Mouse (Mus musculus): ENCODE results near the gene Lcn5. TPM values are rescaled to one million over a fixed set of nuclear protein-coding genes. Genes with fewer than 3 reads are reported as not detected.

The Lcn5 gene
- not detected in 2 replicates for polyA plus RNA-seq (2014; fragmentation: Nextera tagmentation; extraction: Ambion mirVana)

DNA sequence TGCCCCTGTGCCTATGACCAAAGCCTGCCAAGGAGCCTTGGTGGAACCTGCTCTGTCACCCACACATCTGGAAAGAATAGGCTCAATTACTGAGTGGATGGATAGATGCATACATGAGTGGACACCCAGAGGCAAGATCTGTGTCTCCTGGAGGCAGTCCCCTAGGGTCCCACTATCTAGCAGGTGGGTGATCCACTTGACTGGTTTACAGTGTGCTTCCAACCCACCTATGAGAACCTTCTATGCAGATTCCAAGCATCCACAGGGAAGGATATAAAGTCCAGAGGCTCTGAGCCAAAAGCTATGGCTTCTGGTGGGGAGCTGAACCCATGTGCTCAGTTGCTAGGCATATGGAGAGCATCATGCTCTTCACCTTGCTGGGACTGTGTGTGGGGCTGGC is at the start of gene Lcn5:
TSS of gene Lcn5 (plus strand) at position 301 of the 400 bp plus-strand sequence.
- DNase-seq (ENCODE audit: low spot score, missing footprints) (no peak), ATAC-seq (ENCODE audit: low FRiP score) (no peak)
- Histone ChIP-seq H3K4me3 (ENCODE audit: low read depth, low read length) (no peak within 1 kb of the TSS), H3K9ac (ENCODE audit: low read length) (no peak within 1 kb of the TSS), H3K4me1 (ENCODE audit: control insufficient read depth, insufficient read depth, low read length) (no peaks in the 10 kb centered on the region), H3K4me2 (no peak within 1 kb of the TSS), H3K27ac (ENCODE audit: low read depth, low read length) (no peak within 1 kb of the TSS), H3K27me3 (ENCODE audit: control insufficient read depth, insufficient read depth, low read length) (no peaks in the 10 kb centered on the region), H3K36me3 (ENCODE audit: control insufficient read depth, insufficient read depth, low read length) (no peaks in the 10 kb centered on the region), H3K9me3 (ENCODE audit: control insufficient read depth, low read length) (no peaks in the 10 kb centered on the region)

DNA sequence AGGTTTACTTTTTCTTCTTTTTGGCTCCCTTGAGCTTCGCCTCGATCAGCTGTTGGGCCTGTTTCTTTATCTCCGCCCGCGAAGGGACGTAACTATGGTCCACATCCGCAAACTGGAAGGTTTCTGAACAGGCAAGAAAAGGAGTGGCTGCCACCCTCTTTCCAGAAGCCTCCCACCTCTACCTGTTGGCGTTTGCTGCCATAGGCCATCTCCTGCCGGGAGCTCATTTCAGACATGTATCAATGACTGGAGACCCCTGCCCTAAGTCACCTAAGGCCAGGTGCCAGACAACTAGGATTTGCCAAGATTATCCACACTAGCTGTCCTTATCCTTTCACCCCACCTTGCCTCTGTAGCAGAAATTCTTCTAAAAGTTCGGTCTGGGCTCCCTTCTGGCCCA is 49.1 kb upstream of the Lcn5 start:
- Histone ChIP-seq H3K36me3 (ENCODE audit: control insufficient read depth, insufficient read depth, low read length) (no peaks in the 10 kb centered on the region), H3K4me2 (peak overlapping the region; percentile 68), H3K9me3 (ENCODE audit: control insufficient read depth, low read length) (no peaks in the 10 kb centered on the region), H3K27me3 (ENCODE audit: control insufficient read depth, insufficient read depth, low read length) (0 out of 2 replicates have a peak, but pooled peaks cover 6% of the 10 kb centered on the region), H3K4me1 (ENCODE audit: control insufficient read depth, insufficient read depth, low read length) (peaks cover 10% of the 10 kb centered on the region), H3K4me3 (ENCODE audit: low read depth, low read length) (peak overlapping the region; percentile 99), H3K9ac (ENCODE audit: low read length) (peak overlapping the region; percentile 46), H3K27ac (ENCODE audit: low read depth, low read length) (peak overlapping the region; percentile 87)
- ATAC-seq (ENCODE audit: low FRiP score) (peak; percentile 7; the same call in 1 of the 2 replicates), DNase-seq (ENCODE audit: low spot score, missing footprints) (no peak)
- WGBS, result 77% methylated on average over 10 of the region's 10 CpGs

DNA sequence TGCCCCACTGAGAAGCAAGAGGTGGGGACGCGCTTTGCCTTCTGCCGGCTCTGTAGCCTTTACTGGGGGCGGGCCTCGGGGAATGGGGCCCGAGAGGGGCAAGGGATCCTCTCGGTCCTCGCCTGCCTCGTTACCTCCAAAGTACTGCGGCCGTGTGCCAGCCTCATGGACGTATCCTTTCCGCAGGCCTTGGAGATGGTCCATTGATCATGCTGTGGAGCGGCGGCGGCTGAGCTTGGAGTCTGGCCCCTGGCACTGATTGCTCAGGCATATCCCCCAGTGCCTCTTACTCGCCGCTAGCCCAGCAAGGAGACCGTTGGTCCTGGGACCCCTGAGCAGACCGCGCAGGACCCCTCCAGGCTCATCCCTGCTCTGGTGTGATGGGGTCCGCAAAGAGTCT is 41.4 kb upstream of the Lcn5 start:
- Histone ChIP-seq H3K36me3 (ENCODE audit: control insufficient read depth, insufficient read depth, low read length) (no peaks in the 10 kb centered on the region), H3K4me1 (ENCODE audit: control insufficient read depth, insufficient read depth, low read length) (no peaks in the 10 kb centered on the region), H3K9me3 (ENCODE audit: control insufficient read depth, low read length) (no peaks in the 10 kb centered on the region), H3K27ac (ENCODE audit: low read depth, low read length) (no peak overlapping the region), H3K4me3 (ENCODE audit: low read depth, low read length) (no peak overlapping the region), H3K27me3 (ENCODE audit: control insufficient read depth, insufficient read depth, low read length) (peaks cover 22% of the 10 kb centered on the region), H3K4me2 (no peak overlapping the region), H3K9ac (ENCODE audit: low read length) (no peak overlapping the region)
- WGBS, result 24% methylated on average over 22 of the region's 22 CpGs
- DNase-seq (ENCODE audit: low spot score, missing footprints), result no peak
- no peak for ATAC-seq (ENCODE audit: low FRiP score)

DNA sequence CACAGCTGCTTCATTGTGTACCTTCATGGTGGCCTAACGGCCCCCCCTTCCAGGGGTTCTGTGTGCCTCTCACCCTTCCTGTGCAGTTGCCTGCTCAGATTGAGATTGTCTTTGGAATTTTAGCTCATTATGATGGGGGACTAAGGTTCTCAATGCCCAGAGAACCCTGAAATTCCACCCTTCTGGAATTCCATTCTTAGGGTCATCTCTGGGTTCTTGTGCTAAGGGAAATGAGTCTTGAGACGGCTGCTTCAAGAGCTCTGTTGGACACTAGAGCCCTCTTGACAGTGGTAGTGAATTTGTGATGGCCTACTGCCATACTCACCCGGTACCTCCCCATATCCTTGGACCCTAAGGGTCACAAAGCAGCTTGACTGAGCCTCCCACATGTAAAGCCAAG is 40.2 kb upstream of the Lcn5 start, which contains the start of gene Ccdc183:
TSS of gene Ccdc183 (minus strand) at position 101 of the 400 bp plus-strand sequence.
- H3K9me3 ChIP-seq (ENCODE audit: control insufficient read depth, low read length), result no peaks in the 10 kb centered on the region
- DNase-seq (ENCODE audit: low spot score, missing footprints) (no peak), ATAC-seq (ENCODE audit: low FRiP score) (no peak)
- H3K9ac ChIP-seq (ENCODE audit: low read length), result no peak within 1 kb of the TSS
- no peak within 1 kb of the TSS for H3K4me3 ChIP-seq (ENCODE audit: low read depth, low read length)
- 80% methylated on average over 3 of the region's 3 CpGs for WGBS
- peaks cover 22% of the 10 kb centered on the region for H3K27me3 ChIP-seq (ENCODE audit: control insufficient read depth, insufficient read depth, low read length)
- no peak within 1 kb of the TSS for H3K4me2 ChIP-seq
- H3K4me1 ChIP-seq (ENCODE audit: control insufficient read depth, insufficient read depth, low read length), result no peaks in the 10 kb centered on the region
- no peak within 1 kb of the TSS for H3K27ac ChIP-seq (ENCODE audit: low read depth, low read length)
- H3K36me3 ChIP-seq (ENCODE audit: control insufficient read depth, insufficient read depth, low read length), result no peaks in the 10 kb centered on the region

DNA sequence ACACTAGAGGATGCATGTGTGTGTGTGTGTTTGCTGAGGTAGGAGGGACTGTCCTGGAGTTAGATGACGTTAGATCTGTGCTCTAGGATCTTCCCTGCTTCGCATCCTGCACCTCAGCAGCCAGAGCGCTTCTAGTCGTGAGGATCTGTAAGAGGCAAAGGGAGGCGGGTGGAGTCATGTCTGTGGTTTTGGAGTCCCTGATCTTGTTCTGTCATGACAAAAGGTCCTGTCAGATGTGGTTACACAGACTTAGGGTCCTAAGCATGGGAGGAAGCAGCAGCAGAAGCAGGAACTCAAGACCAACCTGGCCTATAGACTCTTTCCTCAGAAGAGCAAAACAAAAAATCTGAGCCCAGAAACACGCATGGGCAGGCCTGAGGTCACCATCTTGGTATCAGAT is 37.4 kb upstream of the Lcn5 start:
- H3K9ac ChIP-seq (ENCODE audit: low read length), result no peak overlapping the region
- peaks cover 22% of the 10 kb centered on the region for H3K27me3 ChIP-seq (ENCODE audit: control insufficient read depth, insufficient read depth, low read length)
- H3K9me3 ChIP-seq (ENCODE audit: control insufficient read depth, low read length), result no peaks in the 10 kb centered on the region
- no peaks in the 10 kb centered on the region for H3K36me3 ChIP-seq (ENCODE audit: control insufficient read depth, insufficient read depth, low read length)
- WGBS, result 87% methylated on average over 6 of the region's 6 CpGs
- no peak overlapping the region for H3K4me3 ChIP-seq (ENCODE audit: low read depth, low read length)
- no peak overlapping the region for H3K4me2 ChIP-seq
- ATAC-seq (ENCODE audit: low FRiP score), result no peak
- no peaks in the 10 kb centered on the region for H3K4me1 ChIP-seq (ENCODE audit: control insufficient read depth, insufficient read depth, low read length)
- no peak overlapping the region for H3K27ac ChIP-seq (ENCODE audit: low read depth, low read length)
- no peak for DNase-seq (ENCODE audit: low spot score, missing footprints)

DNA sequence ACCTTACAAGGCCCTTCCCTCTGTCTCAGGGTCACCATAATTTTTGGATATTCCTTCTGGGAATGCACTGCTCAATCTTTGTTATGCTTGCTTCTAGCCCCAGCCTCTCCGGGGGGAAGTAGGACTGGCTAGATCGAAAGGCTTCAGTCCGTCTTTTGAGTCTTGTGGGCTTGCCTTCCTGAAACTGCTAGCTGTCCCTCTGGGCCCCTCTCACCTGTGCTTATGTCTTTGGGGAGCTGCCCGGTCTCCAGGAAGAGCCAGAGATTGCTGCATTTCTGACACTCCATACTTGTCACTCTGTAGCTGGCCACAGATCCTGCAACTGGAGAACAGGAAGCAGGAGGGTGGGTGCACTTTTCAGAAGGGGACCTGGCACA is 36.9 kb upstream of the Lcn5 start:
- no peaks in the 10 kb centered on the region for H3K9me3 ChIP-seq (ENCODE audit: control insufficient read depth, low read length)
- H3K27me3 ChIP-seq (ENCODE audit: control insufficient read depth, insufficient read depth, low read length), result peaks cover 17% of the 10 kb centered on the region
- H3K9ac ChIP-seq (ENCODE audit: low read length), result no peak overlapping the region; the same call in 1 of the 2 replicates
- no peak overlapping the region for H3K4me3 ChIP-seq (ENCODE audit: low read depth, low read length)
- ATAC-seq (ENCODE audit: low FRiP score) (no peak), DNase-seq (ENCODE audit: low spot score, missing footprints) (no peak)
- no peak overlapping the region for H3K4me2 ChIP-seq
- no peaks in the 10 kb centered on the region for H3K36me3 ChIP-seq (ENCODE audit: control insufficient read depth, insufficient read depth, low read length)
- no peaks in the 10 kb centered on the region for H3K4me1 ChIP-seq (ENCODE audit: control insufficient read depth, insufficient read depth, low read length)
- WGBS, result 94% methylated on average over 4 of the region's 4 CpGs
- H3K27ac ChIP-seq (ENCODE audit: low read depth, low read length), result no peak overlapping the region

DNA sequence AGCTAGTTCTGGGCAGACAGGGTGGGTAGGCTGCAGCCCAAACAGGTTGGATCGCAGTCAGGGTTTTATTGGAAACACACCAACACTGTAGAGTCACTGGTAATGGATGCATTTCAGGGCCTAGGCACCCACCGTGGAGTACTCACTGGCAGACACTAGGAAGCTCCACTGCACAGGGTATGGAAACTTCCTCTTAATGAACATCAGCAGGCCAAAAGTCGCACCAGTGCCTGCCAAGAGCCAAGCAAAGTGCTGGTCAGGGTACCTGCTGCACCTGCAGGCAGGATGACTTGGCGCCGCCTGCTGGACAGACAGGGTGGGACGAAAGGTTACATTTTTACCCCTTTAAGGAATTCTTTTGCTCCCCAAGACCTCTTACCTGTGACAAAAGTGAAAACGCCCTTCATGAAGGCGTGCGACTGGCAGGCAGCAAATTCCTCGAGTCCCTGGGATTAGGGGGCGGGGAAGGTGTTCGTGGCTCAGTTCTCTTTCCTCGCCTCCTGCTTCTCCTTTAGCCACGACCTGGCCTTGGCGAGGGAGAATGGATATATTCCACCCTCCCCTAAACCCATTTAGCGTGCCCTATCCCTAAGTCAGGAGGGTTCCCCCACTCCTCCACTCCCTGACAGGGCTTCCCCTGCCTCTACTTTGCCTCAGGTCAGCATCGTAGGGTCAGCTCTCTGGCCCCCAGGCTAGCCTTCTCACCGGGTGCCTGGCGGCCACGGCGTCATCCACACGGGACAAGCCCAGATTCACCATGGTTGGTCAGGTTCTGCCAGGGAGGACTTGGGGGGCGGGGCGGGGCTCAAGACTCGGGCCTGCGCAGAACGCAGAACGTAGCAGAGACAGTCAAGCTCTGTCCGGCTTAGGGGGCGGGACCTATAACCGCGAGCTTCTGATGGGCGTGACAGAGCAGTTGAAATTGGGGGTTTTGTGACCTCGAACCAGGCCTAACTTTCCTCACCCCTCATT is 36.2 kb upstream of the Lcn5 start, which contains the start of gene Tmem141:
TSS of gene Tmem141 (minus strand) at position 777 of the 972 bp plus-strand sequence.
- H3K36me3 ChIP-seq (ENCODE audit: control insufficient read depth, insufficient read depth, low read length), result no peaks in the 10 kb centered on the region
- H3K4me1 ChIP-seq (ENCODE audit: control insufficient read depth, insufficient read depth, low read length), result no peaks in the 10 kb centered on the region
- H3K4me2 ChIP-seq, result peak within 1 kb of the TSS; percentile 58
- H3K9ac ChIP-seq (ENCODE audit: low read length), result peak within 1 kb of the TSS; percentile 46
- no peak within 1 kb of the TSS for H3K27ac ChIP-seq (ENCODE audit: low read depth, low read length)
- peak within 1 kb of the TSS; percentile 35 for H3K4me3 ChIP-seq (ENCODE audit: low read depth, low read length)
- peaks cover 10% of the 10 kb centered on the region for H3K27me3 ChIP-seq (ENCODE audit: control insufficient read depth, insufficient read depth, low read length)
- no peaks in the 10 kb centered on the region for H3K9me3 ChIP-seq (ENCODE audit: control insufficient read depth, low read length)
- WGBS, result 5% methylated on average over 34 of the region's 34 CpGs
- ATAC-seq (ENCODE audit: low FRiP score) (peak; percentile 93), DNase-seq (ENCODE audit: low spot score, missing footprints) (peak; percentile 97)

DNA sequence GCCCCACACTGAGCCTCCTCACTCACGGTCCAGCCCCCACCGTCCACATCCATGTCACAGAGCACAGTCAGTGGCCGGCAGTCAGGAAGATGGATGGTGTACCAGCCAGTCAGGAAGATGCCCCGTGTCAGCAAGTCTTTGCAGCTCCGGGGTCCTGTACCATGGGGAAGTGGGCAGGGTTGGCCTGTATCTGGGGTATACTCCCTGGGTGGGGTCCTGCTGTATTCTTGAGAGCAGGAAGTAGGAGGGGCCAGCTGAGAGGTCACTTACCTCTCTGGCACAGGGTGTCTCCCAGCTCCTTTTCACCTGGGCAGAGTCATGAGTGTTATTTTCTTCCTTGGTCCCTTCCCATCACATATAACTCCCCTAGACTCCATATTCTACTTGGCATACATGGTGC is 31.8 kb upstream of the Lcn5 start:
- 81% methylated on average over 5 of the region's 5 CpGs for WGBS
- H3K27me3 ChIP-seq (ENCODE audit: control insufficient read depth, insufficient read depth, low read length), result no peaks in the 10 kb centered on the region
- no peak overlapping the region for H3K4me3 ChIP-seq (ENCODE audit: low read depth, low read length)
- DNase-seq (ENCODE audit: low spot score, missing footprints), result no peak
- no peaks in the 10 kb centered on the region for H3K9me3 ChIP-seq (ENCODE audit: control insufficient read depth, low read length)
- H3K27ac ChIP-seq (ENCODE audit: low read depth, low read length), result no peak overlapping the region
- H3K36me3 ChIP-seq (ENCODE audit: control insufficient read depth, insufficient read depth, low read length), result no peaks in the 10 kb centered on the region
- no peak overlapping the region for H3K9ac ChIP-seq (ENCODE audit: low read length)
- ATAC-seq (ENCODE audit: low FRiP score), result no peak
- no peak overlapping the region for H3K4me2 ChIP-seq
- H3K4me1 ChIP-seq (ENCODE audit: control insufficient read depth, insufficient read depth, low read length), result no peaks in the 10 kb centered on the region

DNA sequence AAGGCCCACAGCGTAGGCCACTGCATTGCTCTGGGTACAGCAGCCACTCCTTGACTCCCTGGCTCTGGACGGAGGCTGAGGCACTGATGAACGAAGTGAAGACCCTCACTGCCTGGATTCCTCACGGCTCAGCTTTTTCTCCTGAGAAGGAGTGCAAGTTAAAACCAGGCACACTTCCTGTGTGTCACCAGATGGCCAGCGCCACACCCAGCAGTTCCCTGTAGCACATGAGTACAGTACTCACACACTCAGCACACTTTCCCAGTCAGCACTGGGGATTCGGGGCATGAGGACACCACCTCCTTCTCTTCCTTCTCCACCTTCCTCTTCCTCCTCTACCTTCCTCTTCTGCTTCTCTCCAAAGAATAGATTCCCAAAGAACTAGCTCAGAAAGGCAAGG is 29.9 kb upstream of the Lcn5 start, which contains the start of gene Fcna:
TSS of gene Fcna (minus strand) at position 220 of the 400 bp plus-strand sequence.
- H3K9me3 ChIP-seq (ENCODE audit: control insufficient read depth, low read length), result no peaks in the 10 kb centered on the region
- DNase-seq (ENCODE audit: low spot score, missing footprints) (no peak), ATAC-seq (ENCODE audit: low FRiP score) (no peak)
- no peak within 1 kb of the TSS for H3K27ac ChIP-seq (ENCODE audit: low read depth, low read length)
- no peak within 1 kb of the TSS for H3K4me2 ChIP-seq
- no peaks in the 10 kb centered on the region for H3K36me3 ChIP-seq (ENCODE audit: control insufficient read depth, insufficient read depth, low read length)
- H3K9ac ChIP-seq (ENCODE audit: low read length), result no peak within 1 kb of the TSS
- 83% methylated on average over 6 of the region's 6 CpGs for WGBS
- no peaks in the 10 kb centered on the region for H3K4me1 ChIP-seq (ENCODE audit: control insufficient read depth, insufficient read depth, low read length)
- no peaks in the 10 kb centered on the region for H3K27me3 ChIP-seq (ENCODE audit: control insufficient read depth, insufficient read depth, low read length)
- no peak within 1 kb of the TSS for H3K4me3 ChIP-seq (ENCODE audit: low read depth, low read length)

All from midbrain, embryonic 11.5 days (tissue).